Mouse (Mus musculus) right cerebral cortex, postnatal 36 days (tissue): ENCODE results near the gene Prpf4b.
"Not testable (repeated sequence)": the region's sequence is repeated elsewhere in the genome, so short reads cannot be mapped to it uniquely, and the experiment has no call there.

Source experiments
- DNase-seq, 2 experiments: peaks; one replicate each; pipeline ENCODE4 v3.0.0; 2022; ENCODE audit warnings: low spot score in 2 of 2, mixed read lengths in 1 of 2

Gene Prpf4b

GRCm38 (mm10) chr13:34875166-34875710, at the start of gene Prpf4b:
Prpf4b (plus strand) TSS chr13:34875302.
- DNase-seq = peak; percentile 90

- DNase-seq = no peak
Observed at GRCm38 (mm10) chr13:34826760-34827690, 48.1 kb upstream of the Prpf4b start.

GRCm38 (mm10) chr13:34827988-34828882, 46.9 kb upstream of the Prpf4b start:
- no peak for DNase-seq

GRCm38 (mm10) chr13:34842851-34843250, 32.3 kb upstream of the Prpf4b start:
- no peak for DNase-seq

- no peak for DNase-seq
Observed at GRCm38 (mm10) chr13:34850759-34851158, 24.3 kb upstream of the Prpf4b start.

GRCm38 (mm10) chr13:34851191-34851784, 23.8 kb upstream of the Prpf4b start:
- no peak for DNase-seq

- DNase-seq = no peak
Observed at GRCm38 (mm10) chr13:34857526-34857925, 17.6 kb upstream of the Prpf4b start.

- DNase-seq = peak; percentile 32 to 60
Observed at GRCm38 (mm10) chr13:34859406-34859805, 15.7 kb upstream of the Prpf4b start.

GRCm38 (mm10) chr13:34861166-34861565, 13.9 kb upstream of the Prpf4b start:
- DNase-seq = not testable (repeated sequence)

GRCm38 (mm10) chr13:34864420-34865169, 10.5 kb upstream of the Prpf4b start:
- DNase-seq = peak in 1 of 2 experiments; percentile 44

- DNase-seq = peak; percentile 91 to 93
Observed at GRCm38 (mm10) chr13:34873801-34874681, 1.1 kb upstream of the Prpf4b start.

- not testable (repeated sequence) for DNase-seq
Observed at GRCm38 (mm10) chr13:34874736-34875135, 366 bp upstream of the Prpf4b start.

- peak in 1 of 2 experiments; percentile 9 for DNase-seq
Observed at GRCm38 (mm10) chr13:34875741-34876445, 791 bp downstream of the Prpf4b start.

- DNase-seq = no peak
Observed at GRCm38 (mm10) chr13:34876481-34876880, 1.4 kb downstream of the Prpf4b start.

GRCm38 (mm10) chr13:34892871-34893270, 17.8 kb downstream of the Prpf4b start:
- no peak for DNase-seq

GRCm38 (mm10) chr13:34914614-34915013, 39.5 kb downstream of the Prpf4b start:
- no peak for DNase-seq

- DNase-seq = no peak
Observed at GRCm38 (mm10) chr13:34916520-34917167, 41.5 kb downstream of the Prpf4b start.

- DNase-seq = no peak
Observed at GRCm38 (mm10) chr13:34924210-34924609, 49.1 kb downstream of the Prpf4b start, which contains the start of the genes Fam217a and 4933417A18Rik. Fam217a (minus strand) TSS chr13:34924310. 4933417A18Rik (plus strand) TSS chr13:34924409.
